Mouse (Mus musculus): ENCODE data around the gene Depp1.

- TF ChIP-seq CTCF (IDR thresholded peaks at IDR 0.05; ENCODE audit: low read depth) (no peak), EP300 (IDR thresholded peaks at IDR 0.05; ENCODE audit: low read depth) (no peak)
These were observed 43.2 kb downstream of the Depp1 start for GRCm38 (mm10) chr6:116693639-116694038.

Data from liver, embryonic 14.5 days (tissue).